Mouse (Mus musculus) NIH3T3 (cell line): ENCODE results near the gene Fzd5.

ENCODE experiments used
- DNase-seq: peaks from one replicate; pipeline ENCODE4 v3.0.0-alpha.2; 2012; ENCODE audit warnings: low read depth

The Fzd5 gene

GRCm38 (mm10) chr1:64733453-64734245 is 3.9 kb downstream of the Fzd5 start:
- DNase-seq, result no peak

GRCm38 (mm10) chr1:64732637-64733200 is 4.8 kb downstream of the Fzd5 start:
- no peak for DNase-seq

GRCm38 (mm10) chr1:64732161-64732560 is 5.4 kb downstream of the Fzd5 start:
- DNase-seq, result no peak

GRCm38 (mm10) chr1:64731341-64732020 is 6.1 kb downstream of the Fzd5 start:
- no peak for DNase-seq

GRCm38 (mm10) chr1:64730046-64730445 is 7.5 kb downstream of the Fzd5 start:
- no peak for DNase-seq

- DNase-seq, result no peak
Observed at GRCm38 (mm10) chr1:64721034-64721587, 16.4 kb downstream of the Fzd5 start.

GRCm38 (mm10) chr1:64717504-64717903 is 20.0 kb downstream of the Fzd5 start:
- DNase-seq, result peak; percentile 81

GRCm38 (mm10) chr1:64716589-64717304 is 20.8 kb downstream of the Fzd5 start:
- DNase-seq, result no peak

GRCm38 (mm10) chr1:64715458-64715857 is 22.1 kb downstream of the Fzd5 start:
- peak; percentile 70 for DNase-seq

- peak; percentile 17 for DNase-seq
Observed at GRCm38 (mm10) chr1:64712006-64712760, 25.4 kb downstream of the Fzd5 start.

GRCm38 (mm10) chr1:64709891-64710290 is 27.7 kb downstream of the Fzd5 start:
- peak; percentile 76 for DNase-seq

- DNase-seq, result no peak
Observed at GRCm38 (mm10) chr1:64706610-64707009, 30.9 kb downstream of the Fzd5 start.

- DNase-seq, result peak; percentile 88
Observed at GRCm38 (mm10) chr1:64705230-64705629, 32.3 kb downstream of the Fzd5 start.

GRCm38 (mm10) chr1:64701780-64702179 is 35.8 kb downstream of the Fzd5 start:
- no peak for DNase-seq

- DNase-seq, result no peak
Observed at GRCm38 (mm10) chr1:64695156-64695555, 42.4 kb downstream of the Fzd5 start.

- no peak for DNase-seq
Observed at GRCm38 (mm10) chr1:64691581-64691980, 46.0 kb downstream of the Fzd5 start.

GRCm38 (mm10) chr1:64691121-64691551 is 46.4 kb downstream of the Fzd5 start:
- peak; percentile 50 for DNase-seq

- peak; percentile 99 for DNase-seq
Observed at GRCm38 (mm10) chr1:64690213-64691013, 47.1 kb downstream of the Fzd5 start, which contains the start of gene Ccnyl1. Gene Ccnyl1 (plus strand): TSS chr1:64690455.

- no peak for DNase-seq
Observed at GRCm38 (mm10) chr1:64689561-64690212, 47.9 kb downstream of the Fzd5 start.

- no peak for DNase-seq
Observed at GRCm38 (mm10) chr1:64688046-64688445, 49.5 kb downstream of the Fzd5 start.
